Mouse (Mus musculus): ENCODE measurements around the gene Cask. TPM values are rescaled to one million over a fixed set of nuclear protein-coding genes. Genes with fewer than 3 reads are reported as not detected.
A peak's percentile ranks its signal among the peaks of the same experiment; 100 is the strongest.

Cask gene
- polyA plus RNA-seq, 1 experiment from 2014 or later, result 17.8 TPM

GRCm38 (mm10) chrX:13520566-13520965 is 330.6 kb downstream of the Cask start:
- Histone ChIP-seq H3K9ac (no peak overlapping the region), H3K36me3 (replicated peaks) (no peaks in the 10 kb centered on the region; the same call in 1 of the 2 replicates), H3K9me3 (no peaks in the 10 kb centered on the region), H3K4me1 (no peaks in the 10 kb centered on the region), H3K27ac (no peak overlapping the region), H3K4me3 (replicated peaks) (no peak overlapping the region), H3K4me2 (no peak overlapping the region), H3K27me3 (peaks cover 28% of the 10 kb centered on the region)
- no peak for ATAC-seq (ENCODE audit: low FRiP score)
- WGBS, result 95% methylated on average over 4 of the region's 4 CpGs

GRCm38 (mm10) chrX:13519408-13519783 is 331.8 kb downstream of the Cask start:
- Histone ChIP-seq H3K9me3 (no peaks in the 10 kb centered on the region), H3K4me2 (no peak overlapping the region), H3K36me3 (replicated peaks) (no peaks in the 10 kb centered on the region), H3K27me3 (peaks cover 23% of the 10 kb centered on the region), H3K9ac (no peak overlapping the region), H3K27ac (no peak overlapping the region), H3K4me1 (no peaks in the 10 kb centered on the region), H3K4me3 (replicated peaks) (no peak overlapping the region)
- 87% methylated on average over 5 of the region's 5 CpGs for WGBS
- ATAC-seq (ENCODE audit: low FRiP score), result no peak

DNA sequence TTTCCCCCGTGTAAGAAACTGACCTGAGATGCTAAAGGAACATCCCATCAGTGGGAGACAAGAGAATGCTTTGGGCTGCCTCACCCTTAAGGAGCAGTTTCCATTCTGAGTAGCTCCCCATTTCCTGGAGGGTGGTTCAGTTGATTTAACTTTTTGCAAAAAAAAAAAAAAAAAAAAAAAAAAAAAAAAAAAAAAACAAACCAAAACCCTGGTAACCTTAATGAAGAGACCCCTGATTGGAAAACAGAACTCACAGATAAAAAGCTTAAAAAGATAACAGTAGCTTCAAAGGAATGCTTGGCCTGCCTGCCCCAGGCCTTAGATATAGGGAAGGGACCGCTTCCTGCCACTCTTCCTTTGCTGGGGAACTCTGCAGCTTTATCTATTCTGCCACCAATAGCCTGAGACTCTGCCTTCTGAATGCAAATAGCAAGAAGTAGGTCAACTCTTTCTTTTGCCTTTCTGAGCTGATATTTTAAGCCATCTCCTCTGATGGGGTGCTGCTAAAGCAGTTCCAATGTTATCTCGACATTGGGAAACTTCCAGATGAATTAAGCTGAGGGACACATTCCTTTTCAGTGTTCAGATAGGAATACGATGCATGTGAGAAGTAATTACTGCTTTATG is 332.3 kb downstream of the Cask start:
- ATAC-seq (ENCODE audit: low FRiP score), result no peak
- Histone ChIP-seq H3K4me2 (no peak overlapping the region), H3K4me1 (no peaks in the 10 kb centered on the region), H3K36me3 (replicated peaks) (no peaks in the 10 kb centered on the region), H3K4me3 (replicated peaks) (no peak overlapping the region), H3K9ac (no peak overlapping the region), H3K27me3 (peaks cover 18% of the 10 kb centered on the region; the same call in 1 of the 2 replicates), H3K27ac (no peak overlapping the region), H3K9me3 (no peaks in the 10 kb centered on the region)
- 82% methylated on average over 4 of the region's 4 CpGs for WGBS

- Histone ChIP-seq H3K4me3 (replicated peaks) (no peak overlapping the region), H3K36me3 (replicated peaks) (no peaks in the 10 kb centered on the region), H3K4me2 (no peak overlapping the region), H3K9ac (no peak overlapping the region), H3K27ac (no peak overlapping the region), H3K9me3 (no peaks in the 10 kb centered on the region), H3K4me1 (no peaks in the 10 kb centered on the region), H3K27me3 (peaks cover 18% of the 10 kb centered on the region; the same call in 1 of the 2 replicates)
- 76% methylated on average over 10 of the region's 10 CpGs for WGBS
- ATAC-seq (ENCODE audit: low FRiP score), result no peak
Measured at GRCm38 (mm10) chrX:13518019-13518418, 333.1 kb downstream of the Cask start.

DNA sequence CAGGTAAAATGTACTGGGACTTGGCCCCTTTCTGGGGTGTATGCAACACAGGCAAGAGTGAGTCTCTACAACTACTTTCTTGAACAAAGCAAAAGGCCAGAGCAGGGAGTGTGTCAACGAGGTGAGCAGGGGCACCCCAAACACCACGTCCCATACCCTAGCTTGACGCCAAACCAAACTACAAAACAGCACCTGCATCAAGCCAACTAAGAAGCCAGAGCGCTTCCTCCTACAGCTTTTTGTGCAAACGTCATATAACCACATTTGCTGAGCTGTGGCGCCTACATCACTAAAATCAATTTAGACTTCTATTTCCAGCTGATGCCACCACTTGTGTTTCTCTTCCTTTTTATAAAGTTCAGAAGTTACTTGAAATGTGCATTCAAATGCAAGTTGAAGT is 334.7 kb downstream of the Cask start:
- ATAC-seq (ENCODE audit: low FRiP score), result no peak
- peaks cover 18% of the 10 kb centered on the region; the same call in 1 of the 2 replicates for H3K27me3 ChIP-seq
- no peak overlapping the region for H3K4me3 ChIP-seq (replicated peaks)

GRCm38 (mm10) chrX:13513864-13514263 is 337.3 kb downstream of the Cask start:
- Histone ChIP-seq H3K36me3 (replicated peaks) (no peaks in the 10 kb centered on the region), H3K27me3 (peaks cover 13% of the 10 kb centered on the region; the same call in 1 of the 2 replicates), H3K9ac (no peak overlapping the region), H3K9me3 (no peaks in the 10 kb centered on the region), H3K27ac (no peak overlapping the region), H3K4me1 (no peaks in the 10 kb centered on the region), H3K4me3 (replicated peaks) (no peak overlapping the region), H3K4me2 (no peak overlapping the region)
- WGBS, result 92% methylated on average over 5 of the region's 5 CpGs
- no peak for ATAC-seq (ENCODE audit: low FRiP score)

More for the DNA sequence above, 334.7 kb downstream of the Cask start:
- H3K4me2 ChIP-seq, result no peak overlapping the region
- H3K27ac ChIP-seq, result no peak overlapping the region
- H3K4me1 ChIP-seq, result no peaks in the 10 kb centered on the region
- no peaks in the 10 kb centered on the region for H3K9me3 ChIP-seq
- H3K36me3 ChIP-seq (replicated peaks), result no peaks in the 10 kb centered on the region
- 90% methylated on average over 6 of the region's 6 CpGs for WGBS
- no peak overlapping the region for H3K9ac ChIP-seq

DNA sequence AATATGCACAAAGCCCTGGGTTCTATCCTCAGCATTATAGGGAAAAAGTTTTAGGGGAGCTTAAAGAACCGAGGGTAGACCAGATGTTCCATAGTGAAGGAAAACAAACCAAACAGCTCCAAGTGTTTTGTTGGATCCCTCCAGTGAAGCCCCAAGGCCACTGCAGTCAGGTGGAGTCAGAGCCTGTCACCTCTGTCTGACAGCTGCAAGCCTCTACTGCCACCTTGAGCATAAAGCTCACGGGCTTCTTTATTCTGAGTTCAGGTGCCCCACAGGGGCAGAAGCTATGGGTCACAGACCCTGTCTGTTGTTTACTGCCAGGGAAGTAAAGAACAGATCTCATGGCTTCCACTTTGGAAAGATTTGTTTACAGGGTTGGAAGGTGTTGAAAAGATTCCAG is 338.0 kb downstream of the Cask start:
- Histone ChIP-seq H3K27ac (no peak overlapping the region), H3K27me3 (peaks cover 16% of the 10 kb centered on the region; the same call in 1 of the 2 replicates), H3K4me2 (no peak overlapping the region), H3K4me1 (no peaks in the 10 kb centered on the region), H3K36me3 (replicated peaks) (no peaks in the 10 kb centered on the region), H3K4me3 (replicated peaks) (no peak overlapping the region), H3K9me3 (no peaks in the 10 kb centered on the region), H3K9ac (no peak overlapping the region)
- 63% methylated on average over 2 of the region's 2 CpGs for WGBS
- no peak for ATAC-seq (ENCODE audit: low FRiP score)

GRCm38 (mm10) chrX:13506376-13506775 is 344.8 kb downstream of the Cask start:
- Histone ChIP-seq H3K4me3 (replicated peaks) (no peak overlapping the region), H3K4me1 (no peaks in the 10 kb centered on the region), H3K9ac (no peak overlapping the region), H3K27me3 (0 out of 2 replicates have a peak, but pooled peaks cover 8% of the 10 kb centered on the region), H3K9me3 (no peaks in the 10 kb centered on the region), H3K36me3 (replicated peaks) (no peaks in the 10 kb centered on the region), H3K4me2 (no peak overlapping the region), H3K27ac (no peak overlapping the region)
- ATAC-seq (ENCODE audit: low FRiP score), result no peak
- 56% methylated on average over 2 of the region's 2 CpGs for WGBS

DNA sequence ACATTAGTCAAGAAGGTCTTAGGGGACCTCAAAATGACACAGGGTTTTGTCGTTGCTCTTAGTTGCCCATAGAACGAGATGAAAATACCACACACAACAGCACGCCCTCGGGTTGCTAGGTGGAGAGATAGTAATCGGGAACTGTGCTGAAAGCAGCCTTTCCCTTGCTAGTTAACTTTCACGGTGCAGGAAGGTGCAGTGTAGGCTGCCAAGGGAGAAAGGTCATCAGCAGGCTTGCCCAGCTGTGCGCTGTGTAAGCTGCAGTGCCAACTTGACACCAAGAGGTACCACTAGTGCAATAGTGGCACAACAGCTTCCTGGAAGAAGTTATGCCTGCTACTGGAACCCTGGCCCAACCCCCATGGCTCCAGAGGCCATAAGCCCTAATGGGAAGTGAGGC is 346.8 kb downstream of the Cask start:
- Histone ChIP-seq H3K4me2 (no peak overlapping the region), H3K27me3 (0 out of 2 replicates have a peak, but pooled peaks cover 3% of the 10 kb centered on the region), H3K9me3 (no peaks in the 10 kb centered on the region), H3K36me3 (replicated peaks) (no peaks in the 10 kb centered on the region), H3K4me3 (replicated peaks) (no peak overlapping the region), H3K4me1 (no peaks in the 10 kb centered on the region), H3K27ac (no peak overlapping the region), H3K9ac (no peak overlapping the region)
- WGBS, result 93% methylated on average over 7 of the region's 7 CpGs
- ATAC-seq (ENCODE audit: low FRiP score), result no peak

GRCm38 (mm10) chrX:13502862-13503375 is 348.2 kb downstream of the Cask start:
- H3K27ac ChIP-seq, result peak overlapping the region; percentile 63
- H3K4me2 ChIP-seq, result peak overlapping the region; percentile 10; the same call in 1 of the 2 replicates

DNA sequence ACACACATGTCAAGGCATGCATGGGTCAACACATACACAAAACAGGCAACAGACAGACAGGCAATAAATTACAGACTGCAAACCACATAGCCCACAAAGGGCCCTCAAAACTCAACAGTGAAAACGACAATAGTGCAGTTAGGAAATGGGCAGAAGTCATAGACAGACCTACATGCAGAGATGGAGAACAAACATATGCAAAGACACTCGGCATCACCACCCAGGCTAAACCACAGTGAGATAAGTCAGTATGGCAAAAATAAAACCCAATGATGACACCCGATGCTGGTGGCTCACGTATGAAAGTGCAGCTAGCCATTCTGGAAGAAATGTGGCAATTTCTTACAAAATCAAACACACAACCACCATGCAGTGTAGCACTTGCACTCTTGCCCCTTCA is 350.9 kb downstream of the Cask start:
- Histone ChIP-seq H3K9ac (no peak overlapping the region), H3K9me3 (no peaks in the 10 kb centered on the region), H3K36me3 (replicated peaks) (no peaks in the 10 kb centered on the region), H3K4me1 (no peaks in the 10 kb centered on the region), H3K4me2 (no peak overlapping the region), H3K27ac (no peak overlapping the region), H3K27me3 (no peaks in the 10 kb centered on the region), H3K4me3 (replicated peaks) (no peak overlapping the region)
- WGBS, result 90% methylated on average over 4 of the region's 4 CpGs
- no peak for ATAC-seq (ENCODE audit: low FRiP score)

More at GRCm38 (mm10) chrX:13502862-13503375, 348.2 kb downstream of the Cask start:
- no peak overlapping the region for H3K9ac ChIP-seq
- peak; percentile 44; the same call in 1 of the 2 replicates for ATAC-seq (ENCODE audit: low FRiP score)
- H3K27me3 ChIP-seq, result no peaks in the 10 kb centered on the region
- H3K9me3 ChIP-seq, result no peaks in the 10 kb centered on the region
- WGBS, result 48% methylated on average over 7 of the region's 7 CpGs
- H3K4me1 ChIP-seq, result no peaks in the 10 kb centered on the region
- H3K4me3 ChIP-seq (replicated peaks), result no peak overlapping the region
- H3K36me3 ChIP-seq (replicated peaks), result no peaks in the 10 kb centered on the region

- H3K9ac ChIP-seq, result no peak overlapping the region
- H3K27ac ChIP-seq, result no peak overlapping the region
- no peak overlapping the region for H3K4me3 ChIP-seq (replicated peaks)
- H3K9me3 ChIP-seq, result no peaks in the 10 kb centered on the region
- peaks cover 5% of the 10 kb centered on the region; the same call in 1 of the 2 replicates for H3K27me3 ChIP-seq
- 87% methylated on average over 8 of the region's 8 CpGs for WGBS
- ATAC-seq (ENCODE audit: low FRiP score), result no peak
- no peaks in the 10 kb centered on the region for H3K36me3 ChIP-seq (replicated peaks)
- H3K4me2 ChIP-seq, result no peak overlapping the region
- H3K4me1 ChIP-seq, result no peaks in the 10 kb centered on the region
Measured at GRCm38 (mm10) chrX:13494892-13495703, 356.1 kb downstream of the Cask start.

Data from forebrain, embryonic 12.5 days (tissue).